Comparison of ENCODE assay signal across 8 mouse cellular contexts in genomic region chr16:87432033-87432814, GRCm38 (mm10). TPM values are rescaled to one million over a fixed set of nuclear protein-coding genes. Genes with fewer than 3 reads are reported as not detected.
A peak's percentile ranks its signal among the peaks of the same experiment; 100 is the strongest.
DNase-seq lines count a peak whose midpoint lies in the region; ATAC-seq and TF ChIP-seq lines count a peak whose summit lies in the region.

Gene Ltn1 (minus strand): TSS chr16:87432612.

- peak within 1 kb of the TSS; percentile 75 for H3K4me2 ChIP-seq in embryonic facial prominence, embryonic 15.5 days (replicated peaks)
- H3K4me2 ChIP-seq in limb, embryonic 14.5 days (replicated peaks; ENCODE audit: low read depth, low read length, severe bottlenecking) = peak within 1 kb of the TSS; percentile 78
- H3K4me2 ChIP-seq in midbrain, postnatal 0 days (ENCODE audit: low read depth, low read length, poor library complexity, severe bottlenecking) = peak within 1 kb of the TSS; percentile 86

- TF ChIP-seq POLR2A in bone marrow, adult 2 months (IDR thresholded peaks at IDR 0.05; ENCODE audit: borderline replicate concordance, control insufficient read depth, low read depth, low read length) = peak; percentile 69; the same call in 1 of the 2 replicates
- TF ChIP-seq POLR2A in limb, embryonic 14.5 days (IDR thresholded peaks at IDR 0.05; ENCODE audit: borderline replicate concordance, extremely low read depth, insufficient read depth, insufficient read length) = peak; percentile 54; the same call in 1 of the 2 replicates

- no peak for TF ChIP-seq CTCF in bone marrow, adult 2 months (IDR thresholded peaks at IDR 0.05; ENCODE audit: control insufficient read depth, insufficient read depth, low read length)
- TF ChIP-seq CTCF in midbrain, postnatal 0 days (IDR thresholded peaks at IDR 0.05) = no peak

- no peaks in the 10 kb centered on the region; the same call in 1 of the 2 replicates for H3K4me1 ChIP-seq in bone marrow, adult 2 months (ENCODE audit: control insufficient read depth, insufficient read depth, low read length)
- H3K4me1 ChIP-seq in embryonic facial prominence, embryonic 15.5 days = peaks cover 8% of the 10 kb centered on the region; the same call in 1 of the 2 replicates
- H3K4me1 ChIP-seq in limb, embryonic 14.5 days (ENCODE audit: control insufficient read depth, insufficient read depth, low read length) = no peaks in the 10 kb centered on the region
- H3K4me1 ChIP-seq in midbrain, postnatal 0 days (ENCODE audit: insufficient read depth, low read length) = no peaks in the 10 kb centered on the region

- peak; percentile 99 for ATAC-seq in embryonic facial prominence, embryonic 15.5 days (ENCODE audit: insufficient number of reproducible peaks, low FRiP score, low TSS enrichment, low read depth)
- peak; percentile 100 for ATAC-seq in limb, embryonic 14.5 days (ENCODE audit: low FRiP score, low read depth)
- ATAC-seq in midbrain, postnatal 0 days (ENCODE audit: low FRiP score) = peak; percentile 99

- no peaks in the 10 kb centered on the region for H3K27me3 ChIP-seq in embryonic facial prominence, embryonic 15.5 days
- no peaks in the 10 kb centered on the region for H3K27me3 ChIP-seq in limb, embryonic 14.5 days (ENCODE audit: control insufficient read depth, insufficient read depth, low read length)
- H3K27me3 ChIP-seq in midbrain, postnatal 0 days (ENCODE audit: insufficient read depth, low read length) = no peaks in the 10 kb centered on the region

- peak within 1 kb of the TSS; percentile 81 for H3K9ac ChIP-seq in embryonic facial prominence, embryonic 15.5 days
- peak within 1 kb of the TSS; percentile 84 for H3K9ac ChIP-seq in limb, embryonic 14.5 days (ENCODE audit: low read depth, low read length, severe bottlenecking)
- H3K9ac ChIP-seq in midbrain, postnatal 0 days (replicated peaks; ENCODE audit: low read length, poor library complexity, severe bottlenecking) = peak within 1 kb of the TSS; percentile 85

- DNase-seq in 416B (ENCODE audit: low read depth) = peak; percentile 100
- DNase-seq in heart, adult 8-10 months (ENCODE audit: low spot score) = peak; percentile 99
- peak; percentile 99 for DNase-seq in kidney, adult 9 months
- DNase-seq in limb, embryonic 14.5 days (ENCODE audit: low spot score) = peak; percentile 99
- peak; percentile 99 for DNase-seq in midbrain, postnatal 0 days (ENCODE audit: low spot score)
- DNase-seq in spleen, postnatal 14 days (ENCODE audit: low spot score in 2 of 2) = peak; percentile 90 to 96

- peak within 1 kb of the TSS; percentile 96 for H3K4me3 ChIP-seq in bone marrow, adult 2 months (replicated peaks; ENCODE audit: control insufficient read depth, low read depth, low read length)
- peak within 1 kb of the TSS; percentile 89 for H3K4me3 ChIP-seq in embryonic facial prominence, embryonic 15.5 days (replicated peaks)
- peak within 1 kb of the TSS; percentile 88 for H3K4me3 ChIP-seq in limb, embryonic 14.5 days (replicated peaks; ENCODE audit: low read length)
- peak within 1 kb of the TSS; percentile 93 for H3K4me3 ChIP-seq in midbrain, postnatal 0 days (ENCODE audit: low read depth, low read length)

- no peaks in the 10 kb centered on the region for H3K36me3 ChIP-seq in embryonic facial prominence, embryonic 15.5 days
- H3K36me3 ChIP-seq in limb, embryonic 14.5 days (ENCODE audit: control insufficient read depth, insufficient read depth, low read length) = peaks cover 7% of the 10 kb centered on the region
- H3K36me3 ChIP-seq in midbrain, postnatal 0 days (ENCODE audit: insufficient read depth, low read length) = 0 out of 2 replicates have a peak, but pooled peaks cover 4% of the 10 kb centered on the region

- H3K27ac ChIP-seq in bone marrow, adult 2 months (ENCODE audit: control insufficient read depth, insufficient read depth, low read depth, low read length, poor library complexity) = peak within 1 kb of the TSS; percentile 66
- peak within 1 kb of the TSS; percentile 74 for H3K27ac ChIP-seq in embryonic facial prominence, embryonic 15.5 days (replicated peaks)
- no peak within 1 kb of the TSS; the same call in 1 of the 2 replicates for H3K27ac ChIP-seq in limb, embryonic 14.5 days (replicated peaks; ENCODE audit: low read depth, low read length)
- H3K27ac ChIP-seq in midbrain, postnatal 0 days (ENCODE audit: low read depth, low read length) = peak within 1 kb of the TSS; percentile 68

- WGBS in bone marrow, adult 2 months = under 1% methylated on average over 56 of the region's 56 CpGs
- under 1% methylated on average over 56 of the region's 56 CpGs for WGBS in embryonic facial prominence, embryonic 15.5 days
- WGBS in limb, embryonic 14.5 days = 1% methylated on average over 56 of the region's 56 CpGs
- WGBS in midbrain, postnatal 0 days = under 1% methylated on average over 56 of the region's 56 CpGs

- no peaks in the 10 kb centered on the region for H3K9me3 ChIP-seq in embryonic facial prominence, embryonic 15.5 days (replicated peaks)
- H3K9me3 ChIP-seq in limb, embryonic 14.5 days (ENCODE audit: control insufficient read depth, low read length) = no peaks in the 10 kb centered on the region
- H3K9me3 ChIP-seq in midbrain, postnatal 0 days (ENCODE audit: low read length) = no peaks in the 10 kb centered on the region

RNA-seq across cellular contexts. Expression of gene Ltn1, which starts in this region (rescaled TPM):
- 4.3 and 6.9 TPM in 2 replicates for polyA plus RNA-seq in bone marrow, adult 2 months (2011; ENCODE audit: insufficient read depth, insufficient read length, low replicate concordance, missing spikeins)
- 22.5 and 23.3 TPM in 2 replicates for polyA plus RNA-seq in embryonic facial prominence, embryonic 15.5 days (2015; fragmentation: Nextera tagmentation; extraction: Ambion mirVana)
- 10 to 100 TPM; 20.4 to 22.8 (median 21.1) TPM for total RNA-seq in heart, adult 8-10 months (2022)
- 15.9 and 16.3 TPM in 2 replicates for polyA plus RNA-seq in limb, embryonic 14.5 days (2012; rRNA removed)
- polyA plus RNA-seq in limb, embryonic 14.5 days (2014; fragmentation: Nextera tagmentation; extraction: Ambion mirVana) = 28.5 and 28.8 TPM in 2 replicates
- 18.5 and 22.8 TPM in 2 replicates for total RNA-seq in midbrain, postnatal 0 days (2014; rRNA removed)
- 16.0 and 17.5 TPM in 2 replicates for polyA plus RNA-seq in midbrain, postnatal 0 days (2015; fragmentation: Nextera tagmentation; extraction: Ambion mirVana)
